Mouse (Mus musculus) megakaryocyte-erythroid progenitor cell, adult 5-6 weeks (primary cell): ENCODE measurements around the gene Mrpl22. TPM values are rescaled to one million over a fixed set of nuclear protein-coding genes. Genes with fewer than 3 reads are reported as not detected.
"Not testable (repeated sequence)": the region's sequence is repeated elsewhere in the genome, so short reads cannot be mapped to it uniquely, and the experiment has no call there.

Experiments used
- ATAC-seq: replicated peaks from 2 replicates; pipeline ENCODE4 v1.8.0; 2016; ENCODE audit warnings: mild to moderate bottlenecking, inconsistent platforms; ENCODE audit not compliant: severe bottlenecking, poor library complexity, low FRiP score, low TSS enrichment
- total RNA-seq, 2 experiments: library from RNA; stranded (forward) in 1 of 2; stranded (reverse) in 1 of 2; fragments of 200-1000, 215-1000 nt in 1 of 2; fragments of >200 nt in 1 of 2; fragmentation: Nextera tagmentation in 1 of 2; gene quantifications; 2 replicates each; pipeline ENCODE4 v1.2.3; 2014 to 2017

Gene Mrpl22
- total RNA-seq, 2 experiments from 2014 or later = 75.6 to 76.6 TPM

DNA sequence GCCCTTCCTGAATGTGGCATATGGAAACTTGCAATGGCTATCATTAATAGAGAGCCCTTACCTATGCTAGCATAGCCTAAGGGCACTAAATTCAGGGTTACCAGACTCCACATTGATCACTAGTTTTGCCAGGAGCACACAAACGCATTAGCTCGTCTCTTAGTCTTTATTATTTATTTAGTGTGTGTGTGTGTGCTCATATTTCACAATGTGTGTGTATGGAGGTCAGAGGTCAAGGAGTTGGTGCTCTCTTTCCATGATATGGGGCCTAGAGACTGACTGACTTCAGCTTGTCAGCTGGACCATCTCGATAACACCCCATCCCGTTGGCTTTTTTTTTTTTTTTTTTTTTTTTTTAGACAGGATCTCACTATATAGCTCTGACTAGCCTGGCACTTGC lies 1.8 kb upstream of the Mrpl22 start:
- ATAC-seq = no peak

DNA sequence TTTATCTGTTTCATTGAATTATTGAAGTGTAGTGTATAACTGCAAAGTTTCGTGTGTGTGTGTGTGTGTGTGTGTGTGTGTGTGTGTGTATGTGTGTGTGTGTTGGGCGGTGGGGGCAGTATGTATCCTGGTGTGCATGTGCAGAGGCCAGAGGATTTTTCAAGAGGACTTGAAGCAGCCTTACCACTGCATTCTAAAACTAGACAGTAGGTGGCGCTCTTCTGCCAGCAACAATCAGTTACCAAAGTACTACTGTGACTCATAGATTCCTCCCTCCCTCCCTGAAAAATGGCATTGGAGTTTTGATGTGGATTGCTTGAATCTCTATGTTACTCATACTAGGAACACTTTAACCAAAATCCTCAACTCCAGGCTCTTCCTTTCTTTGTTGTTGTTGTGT lies 8.1 kb downstream of the Mrpl22 start:
- peak; percentile 59 for ATAC-seq

DNA sequence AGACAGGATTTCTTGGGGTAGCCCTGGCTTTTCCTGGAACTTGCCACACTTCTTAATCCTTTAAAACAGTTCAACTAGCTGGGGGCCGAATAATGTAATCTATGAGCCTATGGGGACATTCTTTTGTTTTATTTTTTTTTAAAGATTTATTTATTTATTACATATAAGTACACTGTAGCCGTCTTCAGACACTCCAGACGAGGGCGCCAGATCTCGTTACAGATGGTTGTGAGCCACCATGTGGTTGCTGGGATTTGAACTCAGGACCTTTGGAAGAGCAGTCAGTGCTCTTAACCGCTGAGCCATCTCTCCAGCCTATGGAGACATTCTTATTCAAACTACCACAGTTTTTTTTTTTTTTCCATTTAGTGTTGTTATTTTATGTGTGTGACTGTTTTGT lies 8.5 kb downstream of the Mrpl22 start:
- not testable (repeated sequence) for ATAC-seq

DNA sequence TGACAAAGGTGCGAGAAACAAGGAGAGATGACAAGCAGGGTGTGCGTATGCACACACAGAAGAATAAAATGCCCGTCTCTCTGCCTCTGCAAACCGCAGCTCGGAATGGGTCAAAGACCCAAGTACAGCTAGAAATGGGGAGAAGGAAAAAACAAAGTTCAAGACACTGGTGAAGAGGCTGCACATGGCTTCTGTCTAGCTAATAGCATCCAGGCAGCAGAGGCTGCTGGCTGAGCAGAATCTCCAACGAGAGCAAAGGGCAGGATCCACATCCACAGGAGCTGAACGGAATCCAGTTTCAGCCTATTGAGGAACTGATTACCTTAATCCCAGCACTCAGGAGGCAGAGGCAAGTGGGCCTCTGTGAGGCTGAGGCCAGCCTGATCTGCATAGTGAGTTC lies 9.3 kb downstream of the Mrpl22 start:
- ATAC-seq = no peak

DNA sequence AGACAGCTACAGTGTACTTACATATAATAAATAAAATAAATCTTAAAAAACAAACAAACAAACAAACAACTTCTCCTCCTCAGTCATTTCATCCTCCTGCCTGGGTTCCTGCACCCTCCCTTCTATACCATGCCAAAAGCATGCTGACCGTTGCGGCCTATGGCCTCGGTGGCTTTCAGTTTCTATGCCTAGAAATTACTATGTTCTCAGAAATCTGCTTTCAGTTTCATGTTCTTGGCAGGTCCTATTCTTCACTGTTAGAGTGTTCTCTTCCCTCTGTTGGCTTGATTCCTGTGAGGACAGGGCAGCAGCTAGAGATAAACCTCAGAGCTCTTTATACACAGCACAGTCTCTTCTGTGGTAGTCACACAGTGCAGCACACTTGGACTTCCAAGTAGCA lies 12.1 kb downstream of the Mrpl22 start:
- ATAC-seq = peak; percentile 38

GRCm38 (mm10) chr11:58189675-58190074 lies 18.2 kb downstream of the Mrpl22 start:
- ATAC-seq = no peak

DNA sequence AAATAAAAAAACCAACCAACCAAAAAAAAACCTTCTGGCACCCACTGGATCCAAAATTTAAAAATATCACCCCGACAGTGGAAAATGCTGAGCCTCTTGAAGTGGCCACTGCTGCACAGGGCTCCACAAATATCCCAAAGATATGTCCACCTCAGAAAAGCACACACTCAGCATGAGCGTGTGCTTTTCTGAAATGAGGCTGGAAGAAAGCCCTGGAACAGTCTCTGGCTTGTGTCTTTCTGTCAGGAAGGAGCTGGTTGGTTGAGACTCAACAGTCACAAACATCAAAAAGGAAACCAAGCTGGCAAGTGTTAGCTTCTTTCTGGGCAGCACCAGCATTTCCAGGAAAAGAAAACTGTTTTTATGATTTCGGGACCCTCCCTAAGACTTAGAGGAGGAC lies 21.9 kb downstream of the Mrpl22 start:
- no peak for ATAC-seq

DNA sequence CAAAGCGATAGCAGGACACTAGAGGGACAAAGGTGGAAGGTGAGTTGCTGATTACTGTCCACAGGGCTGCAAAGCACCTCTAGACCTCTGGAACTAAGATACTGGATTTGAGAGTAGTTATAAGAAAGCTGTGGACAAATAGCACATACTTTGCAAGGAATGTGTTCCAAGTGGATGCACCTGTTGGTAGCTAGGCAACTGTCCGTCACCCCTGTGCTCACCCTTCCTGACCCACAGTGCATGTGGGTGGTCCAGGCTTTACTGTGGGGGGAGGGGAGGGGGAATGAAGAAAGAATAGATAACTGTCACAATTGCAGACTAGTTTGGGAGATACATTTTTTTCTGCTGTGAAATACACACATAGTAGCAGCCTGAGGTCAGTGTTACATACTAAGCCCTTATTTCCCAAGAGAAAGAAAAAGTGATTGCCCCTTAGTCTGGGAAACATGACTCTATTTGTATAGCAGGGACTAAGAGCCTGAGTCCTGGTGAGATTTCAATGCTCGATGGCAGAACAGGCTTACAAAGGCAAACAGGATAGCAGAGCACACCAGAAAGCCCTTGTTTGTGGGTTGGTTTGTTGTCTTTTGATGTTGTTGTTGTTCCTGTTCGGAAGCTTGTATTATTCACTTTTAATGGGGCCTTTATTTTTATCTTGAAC lies 22.5 kb downstream of the Mrpl22 start:
- ATAC-seq = no peak

DNA sequence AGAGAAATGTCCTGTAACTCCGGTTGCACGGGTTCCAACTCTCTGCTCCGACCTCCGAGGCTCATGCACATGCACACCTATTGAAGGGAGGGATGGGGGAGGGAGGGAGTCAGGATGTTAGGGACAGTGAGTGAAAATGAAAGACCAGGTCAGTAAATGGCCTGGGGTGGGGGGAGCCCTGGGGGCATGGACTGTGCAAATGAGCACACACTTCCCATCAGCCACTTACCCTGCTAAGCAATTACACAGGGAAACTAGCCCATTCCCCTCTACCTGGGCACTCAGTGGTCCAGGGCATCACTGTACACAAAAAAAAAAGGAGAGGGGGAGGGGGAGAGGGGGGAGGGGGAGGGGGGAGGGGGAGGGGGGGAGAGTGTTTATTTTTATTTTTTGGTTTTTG lies 27.2 kb downstream of the Mrpl22 start:
- no peak for ATAC-seq

DNA sequence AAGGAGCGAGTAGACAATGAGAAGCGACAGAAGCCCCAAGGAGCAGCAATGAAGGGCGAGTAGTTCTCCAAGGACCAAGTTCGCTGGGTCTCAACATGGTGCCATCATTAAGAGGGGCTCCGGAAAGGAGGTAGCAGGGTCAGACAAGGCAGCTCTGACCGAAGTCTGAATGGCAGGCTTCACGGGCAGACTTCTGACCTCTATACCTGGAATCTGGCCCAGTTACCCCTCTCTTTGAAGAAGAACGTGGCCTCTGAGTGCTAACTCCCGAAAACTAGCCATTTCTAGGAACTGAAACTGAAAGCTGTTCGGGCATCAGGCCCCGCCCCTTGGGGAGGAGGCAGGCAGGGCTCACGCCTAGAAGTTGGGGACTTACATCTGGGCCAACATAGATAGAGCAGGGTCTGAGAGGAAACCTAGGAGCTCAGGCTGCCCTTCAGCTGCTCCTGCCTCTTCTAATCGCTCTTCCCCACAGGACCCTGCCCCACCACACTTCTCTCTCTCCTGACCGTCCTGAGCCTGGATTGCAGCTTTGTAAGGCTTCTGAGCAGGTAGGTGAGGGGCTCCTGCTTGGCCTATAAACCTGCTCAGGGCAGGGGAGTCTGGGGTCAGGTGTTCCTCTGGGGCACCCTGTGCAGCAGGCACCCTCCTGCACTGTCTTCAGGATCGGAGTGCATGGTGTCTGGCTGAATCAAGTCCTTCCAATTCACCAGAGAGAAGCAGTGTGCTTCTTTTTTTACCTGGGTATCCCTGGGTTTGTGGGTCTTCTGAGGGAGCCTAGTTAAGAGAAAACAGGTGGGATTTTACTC lies 28.0 kb downstream of the Mrpl22 start, which contains the start of the genes Igtp and Irgm2:
Gene Igtp (plus strand): TSS at position 328 of the 809 bp plus-strand sequence.
Gene Irgm2 (plus strand): TSS at position 390 of the 809 bp plus-strand sequence.
- ATAC-seq = peak; percentile 99

DNA sequence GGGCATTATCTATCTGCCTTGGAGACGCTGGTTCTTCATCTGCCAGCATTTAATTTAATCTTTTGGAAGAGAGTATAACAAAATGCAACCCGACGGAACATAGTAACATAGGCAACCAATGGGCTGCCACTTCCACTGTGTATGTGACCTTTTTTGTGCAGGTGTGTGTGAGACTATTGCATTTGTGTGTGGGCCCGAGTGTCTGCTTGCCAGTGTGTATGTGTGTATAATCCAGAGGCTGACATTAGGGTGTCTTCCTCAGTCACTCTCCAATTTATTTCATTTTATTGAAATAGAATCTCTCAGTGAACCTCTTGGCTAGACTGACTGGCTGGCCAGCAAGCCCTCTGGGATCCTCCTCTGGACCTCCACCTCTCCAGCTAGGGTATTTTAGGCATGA lies 28.8 kb downstream of the Mrpl22 start:
- ATAC-seq = no peak

GRCm38 (mm10) chr11:58201052-58201451 lies 29.6 kb downstream of the Mrpl22 start:
- no peak for ATAC-seq

- ATAC-seq = no peak
Measured at GRCm38 (mm10) chr11:58210321-58210886, 38.9 kb downstream of the Mrpl22 start.

- ATAC-seq = 0 out of 2 replicates have a peak, but pooled peaks have one; percentile 25
Measured at GRCm38 (mm10) chr11:58211062-58211681, 39.7 kb downstream of the Mrpl22 start.

DNA sequence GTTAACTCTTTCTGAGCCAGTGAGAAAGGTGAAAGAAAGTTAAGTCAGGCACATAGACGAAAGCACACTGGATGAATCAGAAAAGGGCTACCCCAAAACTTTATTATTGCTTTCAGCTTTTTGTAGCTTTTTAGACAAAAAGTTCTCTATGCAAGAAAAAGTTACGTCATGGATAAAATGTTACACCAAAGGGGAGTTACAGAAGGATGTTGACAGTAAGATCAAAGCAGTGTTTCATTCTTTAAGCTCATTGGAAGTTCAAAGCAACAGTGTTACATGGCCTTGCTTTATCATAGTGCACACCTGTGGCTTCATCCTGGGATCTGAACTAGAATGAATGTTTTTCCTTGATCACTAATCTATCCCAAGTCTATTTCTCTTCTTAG lies 40.2 kb downstream of the Mrpl22 start:
- ATAC-seq = no peak

GRCm38 (mm10) chr11:58213673-58214342 lies 42.3 kb downstream of the Mrpl22 start:
- ATAC-seq = no peak

- peak; percentile 99 for ATAC-seq
Measured at GRCm38 (mm10) chr11:58214391-58215048, 43.1 kb downstream of the Mrpl22 start.

DNA sequence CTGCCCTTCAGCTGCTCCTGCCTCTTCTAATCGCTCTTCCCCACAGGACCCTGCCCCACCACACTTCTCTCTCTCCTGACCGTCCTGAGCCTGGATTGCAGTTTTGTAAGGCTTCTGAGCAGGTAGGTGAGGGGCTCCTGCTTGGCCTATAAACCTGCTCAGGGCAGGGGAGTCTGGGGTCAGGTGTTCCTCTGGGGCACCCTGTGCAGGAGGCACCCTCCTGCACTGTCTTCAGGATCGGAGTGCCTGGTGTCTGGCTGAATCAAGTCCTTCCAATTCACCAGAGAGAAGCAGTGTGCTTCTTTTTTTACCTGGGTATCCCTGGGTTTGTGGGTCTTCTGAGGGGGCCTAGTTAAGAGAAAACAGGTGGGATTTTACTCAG lies 43.6 kb downstream of the Mrpl22 start:
- not testable (repeated sequence) for ATAC-seq

GRCm38 (mm10) chr11:58215814-58216213 lies 44.4 kb downstream of the Mrpl22 start:
- no peak for ATAC-seq
